Mouse (Mus musculus): ENCODE measurements around the gene Nlrc4. TPM values are rescaled to one million over a fixed set of nuclear protein-coding genes. Genes with fewer than 3 reads are reported as not detected.
A peak's percentile ranks its signal among the peaks of the same experiment; 100 is the strongest.
"Not testable (repeated sequence)": the region's sequence is repeated elsewhere in the genome, so short reads cannot be mapped to it uniquely, and the experiment has no call there.

Nlrc4 gene
- total RNA-seq (2015) (6.3 and 8.5 TPM in 2 replicates), total RNA-seq (2017) (8.6 and 9.4 TPM in 2 replicates)

- ATAC-seq (replicated peaks; ENCODE audit: poor library complexity): peak; percentile 96
These were observed at the start of gene Nlrc4 for GRCm38 (mm10) chr17:74458711-74459408. TSS of gene Nlrc4 (minus strand) at chr17:74459142.

GRCm38 (mm10) chr17:74508600-74508999 is 49.7 kb upstream of the Nlrc4 start:
- peak; percentile 92 for ATAC-seq (replicated peaks; ENCODE audit: poor library complexity)

- ATAC-seq (replicated peaks; ENCODE audit: poor library complexity): no peak
These were observed 49.0 kb upstream of the Nlrc4 start for GRCm38 (mm10) chr17:74507934-74508333.

GRCm38 (mm10) chr17:74501085-74501484 is 42.1 kb upstream of the Nlrc4 start:
- no peak for ATAC-seq (replicated peaks; ENCODE audit: poor library complexity)

GRCm38 (mm10) chr17:74500204-74500603 is 41.3 kb upstream of the Nlrc4 start:
- ATAC-seq (replicated peaks; ENCODE audit: poor library complexity): no peak

GRCm38 (mm10) chr17:74491565-74491964 is 32.6 kb upstream of the Nlrc4 start:
- peak; percentile 45 for ATAC-seq (replicated peaks; ENCODE audit: poor library complexity)

GRCm38 (mm10) chr17:74489901-74490220 is 30.9 kb upstream of the Nlrc4 start:
- no peak for ATAC-seq (replicated peaks; ENCODE audit: poor library complexity)

GRCm38 (mm10) chr17:74489024-74489900 is 30.3 kb upstream of the Nlrc4 start, which contains the start of gene Yipf4:
TSS of gene Yipf4 (plus strand) at chr17:74489493.
- ATAC-seq (replicated peaks; ENCODE audit: poor library complexity): peak; percentile 99

GRCm38 (mm10) chr17:74480361-74481069 is 21.6 kb upstream of the Nlrc4 start:
- no peak for ATAC-seq (replicated peaks; ENCODE audit: poor library complexity)

GRCm38 (mm10) chr17:74470133-74470532 is 11.2 kb upstream of the Nlrc4 start:
- ATAC-seq (replicated peaks; ENCODE audit: poor library complexity): not testable (repeated sequence)

- ATAC-seq (replicated peaks; ENCODE audit: poor library complexity): not testable (repeated sequence)
These were observed 9.0 kb upstream of the Nlrc4 start for GRCm38 (mm10) chr17:74467981-74468380.

- ATAC-seq (replicated peaks; ENCODE audit: poor library complexity): no peak
These were observed 4.6 kb upstream of the Nlrc4 start for GRCm38 (mm10) chr17:74463510-74463909.

GRCm38 (mm10) chr17:74457972-74458677 is 817 bp downstream of the Nlrc4 start:
- no peak for ATAC-seq (replicated peaks; ENCODE audit: poor library complexity)

- no peak for ATAC-seq (replicated peaks; ENCODE audit: poor library complexity)
These were observed 2.1 kb downstream of the Nlrc4 start for GRCm38 (mm10) chr17:74456825-74457224.

GRCm38 (mm10) chr17:74455426-74455825 is 3.5 kb downstream of the Nlrc4 start:
- ATAC-seq (replicated peaks; ENCODE audit: poor library complexity): no peak

GRCm38 (mm10) chr17:74454660-74455059 is 4.3 kb downstream of the Nlrc4 start:
- peak; percentile 30; the same call in 1 of the 2 replicates for ATAC-seq (replicated peaks; ENCODE audit: poor library complexity)

GRCm38 (mm10) chr17:74453928-74454327 is 5.0 kb downstream of the Nlrc4 start:
- peak; percentile 51; the same call in 1 of the 2 replicates for ATAC-seq (replicated peaks; ENCODE audit: poor library complexity)

- no peak for ATAC-seq (replicated peaks; ENCODE audit: poor library complexity)
These were observed 9.2 kb downstream of the Nlrc4 start for GRCm38 (mm10) chr17:74449776-74450175.

- peak; percentile 99 for ATAC-seq (replicated peaks; ENCODE audit: poor library complexity)
These were observed 18.5 kb downstream of the Nlrc4 start for GRCm38 (mm10) chr17:74440486-74440885.

GRCm38 (mm10) chr17:74437762-74438161 is 21.2 kb downstream of the Nlrc4 start:
- no peak for ATAC-seq (replicated peaks; ENCODE audit: poor library complexity)

- no peak for ATAC-seq (replicated peaks; ENCODE audit: poor library complexity)
These were observed 26.3 kb downstream of the Nlrc4 start for GRCm38 (mm10) chr17:74432631-74433030.
